Mouse (Mus musculus) MEL (cell line): ENCODE measurements around the gene Nek11. TPM values are rescaled to one million over a fixed set of nuclear protein-coding genes. Genes with fewer than 3 reads are reported as not detected.

Experiments
- DNase-seq: peaks from one replicate; pipeline ENCODE4 v3.0.0; 2011; ENCODE audit warnings: low read depth, low spot score
- H3K27ac ChIP-seq: 2 replicates; pipeline ENCODE4 v1.5.1; 2012; ENCODE audit warnings: low read depth, mild to moderate bottlenecking, control low read depth, low read length, moderate library complexity; ENCODE audit not compliant: control insufficient read depth
- H3K27me3 ChIP-seq, 2 experiments: fragments of 150-350 bp in 1 of 2; sonication (generic) in 1 of 2; 2 replicates each; pipeline ENCODE4 v1.6.1; 2012; ENCODE audit warnings: low read length in 2 of 2, mild to moderate bottlenecking in 2 of 2, improper control_type of control experiment in 1 of 2, moderate library complexity in 1 of 2; ENCODE audit not compliant: insufficient read depth in 2 of 2, control insufficient read depth in 1 of 2
- H3K36me3 ChIP-seq, 2 experiments: 2 replicates each; pipeline ENCODE4 v1.6.1; 2012 to 2014; ENCODE audit warnings: low read length in 2 of 2, improper control_type of control experiment in 1 of 2, inconsistent platforms in 1 of 2, mild to moderate bottlenecking in 1 of 2; ENCODE audit not compliant: insufficient read depth in 2 of 2, control insufficient read depth in 1 of 2
- H3K4me1 ChIP-seq, 2 experiments: fragments of 150-350 bp in 1 of 2; sonication (generic) in 1 of 2; 2 replicates each; pipeline ENCODE4 v1.6.1; 2012; ENCODE audit warnings: low read length in 2 of 2, improper control_type of control experiment in 1 of 2, mild to moderate bottlenecking in 1 of 2; ENCODE audit not compliant: insufficient read depth in 2 of 2, control insufficient read depth in 1 of 2
- H3K4me3 ChIP-seq, 2 experiments: fragments of 150-350 bp in 1 of 2; sonication (generic) in 1 of 2; 2 replicates each; pipeline ENCODE4 v1.5.1; 2012; ENCODE audit warnings: low read depth in 2 of 2, low read length in 2 of 2, mild to moderate bottlenecking in 2 of 2, moderate library complexity in 2 of 2, control low read depth in 1 of 2, improper control_type of control experiment in 1 of 2; ENCODE audit not compliant: control insufficient read depth in 1 of 2, insufficient read depth in 1 of 2
- H3K79me2 ChIP-seq: 2 replicates; pipeline ENCODE4 v1.6.1; 2012; ENCODE audit warnings: mild to moderate bottlenecking, low read length, moderate library complexity; ENCODE audit not compliant: control insufficient read depth, poor library complexity, insufficient read depth
- H3K9ac ChIP-seq: 2 replicates; pipeline ENCODE4 v1.6.1; 2012; ENCODE audit warnings: low read depth, mild to moderate bottlenecking, control low read depth, low read length, moderate library complexity; ENCODE audit not compliant: control insufficient read depth, poor library complexity, severe bottlenecking
- H3K9me3 ChIP-seq: fragments of 150-350 bp; sonication (generic); replicated peaks from 2 replicates; pipeline ENCODE4 v1.6.1; 2012; ENCODE audit warnings: mild to moderate bottlenecking, low read length, improper control_type of control experiment, moderate library complexity; ENCODE audit not compliant: insufficient read depth
- BHLHE40 ChIP-seq: IDR thresholded peaks from 2 replicates; pipeline ENCODE4 v1.6.1; 2012; ENCODE audit warnings: low read depth, mild to moderate bottlenecking, inconsistent platforms, low read length, improper control_type of control experiment, borderline replicate concordance
- CHD1 ChIP-seq: IDR thresholded peaks from 2 replicates; pipeline ENCODE4 v1.6.1; 2012; ENCODE audit warnings: low read depth, mild to moderate bottlenecking, inconsistent platforms, low read length, improper control_type of control experiment
- CHD2 ChIP-seq: IDR thresholded peaks from 2 replicates; pipeline ENCODE4 v1.6.1; 2011; ENCODE audit warnings: low read length, improper control_type of control experiment
- CTCF ChIP-seq, 3 experiments: IDR thresholded peaks in 2 of 3; conservative IDR thresholded peaks in 1 of 3; 2 replicates each; pipeline ENCODE4 v1.5.1; 2011 to 2012; ENCODE audit warnings: low read length in 3 of 3, low read depth in 2 of 3, mild to moderate bottlenecking in 2 of 3, improper control_type of control experiment in 1 of 3, inconsistent platforms in 1 of 3, mixed read lengths in 1 of 3, moderate library complexity in 1 of 3; ENCODE audit not compliant: control insufficient read depth in 1 of 3, insufficient read depth in 1 of 3, poor library complexity in 1 of 3, severe bottlenecking in 1 of 3
- ELF1 ChIP-seq: IDR thresholded peaks from 2 replicates; pipeline ENCODE4 v1.6.1; 2014; ENCODE audit warnings: low read depth, mild to moderate bottlenecking, inconsistent platforms, low read length, improper control_type of control experiment, moderate library complexity
- EP300 ChIP-seq, 2 experiments: IDR thresholded peaks; 2 replicates each; pipeline ENCODE4 v1.6.1; 2011; ENCODE audit warnings: improper control_type of control experiment in 2 of 2, low read length in 2 of 2, low read depth in 1 of 2, mild to moderate bottlenecking in 1 of 2
- ETS1 ChIP-seq: IDR thresholded peaks from 2 replicates; pipeline ENCODE4 v1.6.1; 2012; ENCODE audit warnings: low read depth, mild to moderate bottlenecking, inconsistent platforms, low read length, improper control_type of control experiment, moderate library complexity
- GABPA ChIP-seq: IDR thresholded peaks from 2 replicates; pipeline ENCODE4 v1.6.1; 2012; ENCODE audit warnings: low read depth, mild to moderate bottlenecking, inconsistent platforms, low read length, improper control_type of control experiment, moderate library complexity
- JUND ChIP-seq: IDR thresholded peaks from 2 replicates; pipeline ENCODE4 v1.6.1; 2011; ENCODE audit warnings: low read depth, mild to moderate bottlenecking, improper control_type of control experiment, low read length
- MAX ChIP-seq: IDR thresholded peaks from 2 replicates; pipeline ENCODE4 v1.6.1; 2011; ENCODE audit warnings: low read length, improper control_type of control experiment
- MEF2A ChIP-seq: IDR thresholded peaks from 2 replicates; pipeline ENCODE4 v1.6.1; 2014; ENCODE audit warnings: low read depth, mild to moderate bottlenecking, inconsistent platforms, low read length, improper control_type of control experiment; ENCODE audit not compliant: poor library complexity, insufficient replicate concordance, severe bottlenecking; ENCODE audit errors: extremely low read depth
- MXI1 ChIP-seq: IDR thresholded peaks from 2 replicates; pipeline ENCODE4 v1.6.1; 2011; ENCODE audit warnings: mild to moderate bottlenecking, low read depth, low read length, improper control_type of control experiment
- MYB ChIP-seq: IDR thresholded peaks from 2 replicates; pipeline ENCODE4 v1.6.1; 2011; ENCODE audit warnings: mild to moderate bottlenecking, low read depth, low read length, improper control_type of control experiment
- MYC ChIP-seq: IDR thresholded peaks from 2 replicates; pipeline ENCODE4 v1.6.1; 2011; ENCODE audit warnings: low read depth, mild to moderate bottlenecking, low read length, improper control_type of control experiment, moderate library complexity
- NRF1 ChIP-seq: IDR thresholded peaks from 2 replicates; pipeline ENCODE4 v1.6.1; 2014; ENCODE audit warnings: low read depth, mild to moderate bottlenecking, inconsistent platforms, low read length, improper control_type of control experiment, moderate library complexity; ENCODE audit not compliant: poor library complexity, insufficient read depth, severe bottlenecking
- POLR2A ChIP-seq, 2 experiments: IDR thresholded peaks; 2 replicates each; pipeline ENCODE4 v1.6.1; 2011 to 2012; ENCODE audit warnings: low read length in 2 of 2, mild to moderate bottlenecking in 2 of 2, control low read depth in 1 of 2, improper control_type of control experiment in 1 of 2, low read depth in 1 of 2, moderate library complexity in 1 of 2; ENCODE audit not compliant: control insufficient read depth in 1 of 2, insufficient read depth in 1 of 2, poor library complexity in 1 of 2
- POLR2AphosphoS2 ChIP-seq: IDR thresholded peaks from 2 replicates; pipeline ENCODE4 v1.6.1; 2011; ENCODE audit warnings: low read length, improper control_type of control experiment
- POLR2AphosphoS5 ChIP-seq: IDR thresholded peaks from 2 replicates; pipeline ENCODE4 v1.6.1; 2012; ENCODE audit warnings: low read depth, borderline replicate concordance, mild to moderate bottlenecking, inconsistent platforms, low read length, moderate library complexity, mixed read lengths
- RAD21 ChIP-seq: IDR thresholded peaks from 2 replicates; pipeline ENCODE4 v1.6.1; 2011; ENCODE audit warnings: mild to moderate bottlenecking, low read depth, low read length, improper control_type of control experiment
- SMC3 ChIP-seq: IDR thresholded peaks from 2 replicates; pipeline ENCODE4 v1.6.1; 2011; ENCODE audit warnings: low read depth, low read length, improper control_type of control experiment
- TAL1 ChIP-seq: IDR thresholded peaks from 2 replicates; pipeline ENCODE4 v1.6.1; 2012; ENCODE audit warnings: mild to moderate bottlenecking, inconsistent platforms, low read length, moderate library complexity, mixed read lengths
- TBP ChIP-seq: IDR thresholded peaks from 2 replicates; pipeline ENCODE4 v1.8.0; 2011; ENCODE audit warnings: low read depth, low read length, improper control_type of control experiment
- UBTF ChIP-seq: IDR thresholded peaks from 2 replicates; pipeline ENCODE4 v1.6.1; 2012; ENCODE audit warnings: low read depth, mild to moderate bottlenecking, inconsistent platforms, low read length, improper control_type of control experiment, moderate library complexity, borderline replicate concordance; ENCODE audit not compliant: insufficient read depth
- USF1 ChIP-seq: IDR thresholded peaks from 2 replicates; pipeline ENCODE4 v1.6.1; 2014; ENCODE audit warnings: low read depth, mild to moderate bottlenecking, inconsistent platforms, low read length, improper control_type of control experiment, moderate library complexity
- ZC3H11A ChIP-seq: IDR thresholded peaks from 2 replicates; pipeline ENCODE4 v1.6.1; 2012; ENCODE audit warnings: low read depth, mild to moderate bottlenecking, inconsistent platforms, low read length, improper control_type of control experiment
- ZMIZ1 ChIP-seq: IDR thresholded peaks from 2 replicates; pipeline ENCODE4 v1.6.1; 2012; ENCODE audit warnings: low read depth, mild to moderate bottlenecking, inconsistent platforms, low read length, improper control_type of control experiment, moderate library complexity
- polyA plus RNA-seq, 2 experiments: library from polyadenylated mRNA; stranded (reverse) in 1 of 2; unstranded in 1 of 2; fragments of >175 nt in 1 of 2; fragments of >200 nt in 1 of 2; gene quantifications; 2 replicates each; pipeline versions ENCODE4 v1.2.1 to v1.2.4; 2012; ENCODE audit warnings: low replicate concordance in 2 of 2, low read depth in 1 of 2; ENCODE audit not compliant: insufficient read length in 2 of 2, insufficient read depth in 1 of 2, missing spikeins in 1 of 2
- total RNA-seq: library from RNA; depleted of rRNA; stranded (reverse); fragments of 300-350 nt; gene quantifications from 2 replicates; pipeline ENCODE4 v1.2.3, GENCODE M21; 2012

Gene Nek11
- total and polyA plus RNA-seq, 3 experiments = 0.03 TPM; not detected in 2

GRCm38 (mm10) chr9:105368605-105369004, 26.7 kb downstream of the Nek11 start:
- no peak overlapping the region for H3K4me3 ChIP-seq
- H3K79me2 ChIP-seq = no peaks in the 10 kb centered on the region
- H3K4me1 ChIP-seq = no peaks in the 10 kb centered on the region
- TF ChIP-seq USF1 = no peak
- TF ChIP-seq MXI1 = no peak
- no peak for TF ChIP-seq CTCF (IDR thresholded peaks at IDR 0.05 in 2 of 3, conservative IDR thresholded peaks at IDR 0.05 in 1 of 3; ENCODE audit: control insufficient read depth in 1 of 3, insufficient read depth in 1 of 3, low read depth in 2 of 3, low read length in 3 of 3, poor library complexity in 1 of 3, severe bottlenecking in 1 of 3)
- no peak for TF ChIP-seq CHD1
- no peak for TF ChIP-seq TAL1
- TF ChIP-seq EP300 (IDR thresholded peaks at IDR 0.05; ENCODE audit: low read depth in 1 of 2, low read length in 2 of 2) = no peak
- TF ChIP-seq MYC = no peak
- H3K27me3 ChIP-seq = no peaks in the 10 kb centered on the region
- H3K9ac ChIP-seq = no peak overlapping the region
- H3K9me3 ChIP-seq = no peaks in the 10 kb centered on the region
- no peak overlapping the region for H3K27ac ChIP-seq
- no peak for DNase-seq
- no peaks in the 10 kb centered on the region for H3K36me3 ChIP-seq

- Histone ChIP-seq H3K4me1 (no peaks in the 10 kb centered on the region), H3K4me3 (no peak overlapping the region), H3K27ac (no peak overlapping the region), H3K79me2 (no peaks in the 10 kb centered on the region), H3K36me3 (no peaks in the 10 kb centered on the region), H3K9me3 (no peaks in the 10 kb centered on the region), H3K27me3 (no peaks in the 10 kb centered on the region), H3K9ac (no peak overlapping the region)
- no peak for TF ChIP-seq RAD21
- TF ChIP-seq BHLHE40 = no peak
- TF ChIP-seq POLR2AphosphoS2 = no peak
- TF ChIP-seq SMC3 = no peak
- no peak for TF ChIP-seq CHD1
- TF ChIP-seq ZC3H11A = no peak
- no peak for TF ChIP-seq CHD2
- TF ChIP-seq POLR2A (IDR thresholded peaks at IDR 0.05; ENCODE audit: control insufficient read depth in 1 of 2, insufficient read depth in 1 of 2, low read depth in 1 of 2, low read length in 2 of 2, poor library complexity in 1 of 2) = no peak
- TF ChIP-seq MAX = no peak
- no peak for TF ChIP-seq JUND
- DNase-seq = no peak
Measured at GRCm38 (mm10) chr9:105366199-105366598, 29.1 kb downstream of the Nek11 start.

- DNase-seq = no peak
- no peaks in the 10 kb centered on the region for H3K4me1 ChIP-seq
- H3K27ac ChIP-seq = no peak overlapping the region
- H3K36me3 ChIP-seq = no peaks in the 10 kb centered on the region
- H3K79me2 ChIP-seq = no peaks in the 10 kb centered on the region
- TF ChIP-seq ELF1 (no peak), POLR2AphosphoS5 (no peak), MYB (no peak), JUND (no peak), ZMIZ1 (no peak), ETS1 (no peak), GABPA (no peak), NRF1 (no peak), MEF2A (no peak), MYC (no peak), UBTF (no peak), MAX (no peak), TBP (no peak), POLR2A (IDR thresholded peaks at IDR 0.05; ENCODE audit: control insufficient read depth in 1 of 2, insufficient read depth in 1 of 2, low read depth in 1 of 2, low read length in 2 of 2, poor library complexity in 1 of 2) (no peak), CHD1 (no peak)
- no peaks in the 10 kb centered on the region for H3K27me3 ChIP-seq
- H3K4me3 ChIP-seq = no peak overlapping the region
- no peaks in the 10 kb centered on the region for H3K9me3 ChIP-seq
- no peak overlapping the region for H3K9ac ChIP-seq
Measured at GRCm38 (mm10) chr9:105363520-105364231, 31.6 kb downstream of the Nek11 start.
